24 mouse cellular contexts compared by ENCODE assay signal in genomic region chrX:130944531-130944930, GRCm38 (mm10).
DNase-seq lines count a peak whose midpoint lies in the region; ATAC-seq and TF ChIP-seq lines count a peak whose summit lies in the region.
"Had no signal": no experiment of that assay in that cellular context is flagged by ENCODE, and none has a peak within 500 bp of the region (broad histone marks: within the 10 kb centered on the region; RNA-seq: fewer than 3 reads in every experiment).

No protein-coding gene starts in this region.

- no peak overlapping the region for H3K27ac ChIP-seq in forebrain, embryonic 14.5 days (ENCODE audit: low read depth, low read length)
- no peak overlapping the region for H3K27ac ChIP-seq in forebrain, embryonic 10.5 days
- H3K27ac ChIP-seq in limb, embryonic 14.5 days (replicated peaks; ENCODE audit: low read depth, low read length): no peak overlapping the region
- no peak overlapping the region for H3K27ac ChIP-seq in limb, embryonic 10.5 days
- no peak overlapping the region for H3K27ac ChIP-seq in midbrain, embryonic 14.5 days (replicated peaks; ENCODE audit: low read depth, low read length)
- no peak overlapping the region for H3K27ac ChIP-seq in midbrain, embryonic 15.5 days
- H3K27ac ChIP-seq: embryonic facial prominence, embryonic 12.5 days; gastrocnemius, adult 2 months; hindbrain, embryonic 12.5 days; hindbrain, embryonic 15.5 days had no signal

- no peak for TF ChIP-seq POLR2A in limb, embryonic 14.5 days (IDR thresholded peaks at IDR 0.05; ENCODE audit: borderline replicate concordance, extremely low read depth, insufficient read depth, insufficient read length)

- no peak overlapping the region for H3K9ac ChIP-seq in forebrain, embryonic 14.5 days (ENCODE audit: low read length)
- no peak overlapping the region for H3K9ac ChIP-seq in limb, embryonic 14.5 days (ENCODE audit: low read depth, low read length, severe bottlenecking)
- H3K9ac ChIP-seq in midbrain, embryonic 14.5 days (replicated peaks; ENCODE audit: low read length): no peak overlapping the region
- no peak overlapping the region for H3K9ac ChIP-seq in midbrain, embryonic 15.5 days
- H3K9ac ChIP-seq: embryonic facial prominence, embryonic 12.5 days; hindbrain, embryonic 12.5 days; hindbrain, embryonic 15.5 days had no signal

- H3K36me3 ChIP-seq in forebrain, embryonic 14.5 days (ENCODE audit: control insufficient read depth, insufficient read depth, low read length): no peaks in the 10 kb centered on the region
- H3K36me3 ChIP-seq in forebrain, embryonic 10.5 days (replicated peaks): no peaks in the 10 kb centered on the region
- H3K36me3 ChIP-seq in limb, embryonic 14.5 days (ENCODE audit: control insufficient read depth, insufficient read depth, low read length): no peaks in the 10 kb centered on the region
- H3K36me3 ChIP-seq in limb, embryonic 10.5 days: no peaks in the 10 kb centered on the region
- H3K36me3 ChIP-seq in midbrain, embryonic 14.5 days (ENCODE audit: control insufficient read depth, insufficient read depth, low read length): no peaks in the 10 kb centered on the region
- H3K36me3 ChIP-seq in midbrain, embryonic 15.5 days (replicated peaks): no peaks in the 10 kb centered on the region
- H3K36me3 ChIP-seq: embryonic facial prominence, embryonic 12.5 days; hindbrain, embryonic 12.5 days; hindbrain, embryonic 15.5 days had no signal

- no peak overlapping the region for H3K4me3 ChIP-seq in forebrain, embryonic 14.5 days (ENCODE audit: low read depth, low read length)
- no peak overlapping the region for H3K4me3 ChIP-seq in forebrain, embryonic 10.5 days
- no peak overlapping the region for H3K4me3 ChIP-seq in limb, embryonic 14.5 days (replicated peaks; ENCODE audit: low read length)
- no peak overlapping the region for H3K4me3 ChIP-seq in limb, embryonic 10.5 days
- no peak overlapping the region for H3K4me3 ChIP-seq in midbrain, embryonic 14.5 days (replicated peaks; ENCODE audit: low read depth, low read length)
- no peak overlapping the region for H3K4me3 ChIP-seq in midbrain, embryonic 15.5 days
- H3K4me3 ChIP-seq: embryonic facial prominence, embryonic 12.5 days; erythroblast, embryonic 14.5 days; gastrocnemius, adult 2 months; hindbrain, embryonic 12.5 days; hindbrain, embryonic 15.5 days had no signal

- no peaks in the 10 kb centered on the region for H3K4me1 ChIP-seq in forebrain, embryonic 14.5 days (ENCODE audit: control insufficient read depth, insufficient read depth, low read length)
- H3K4me1 ChIP-seq in forebrain, embryonic 10.5 days: no peaks in the 10 kb centered on the region
- no peaks in the 10 kb centered on the region for H3K4me1 ChIP-seq in limb, embryonic 14.5 days (ENCODE audit: control insufficient read depth, insufficient read depth, low read length)
- no peaks in the 10 kb centered on the region for H3K4me1 ChIP-seq in limb, embryonic 10.5 days
- H3K4me1 ChIP-seq in midbrain, embryonic 14.5 days (ENCODE audit: control insufficient read depth, insufficient read depth, low read length): no peaks in the 10 kb centered on the region
- no peaks in the 10 kb centered on the region for H3K4me1 ChIP-seq in midbrain, embryonic 15.5 days
- H3K4me1 ChIP-seq: embryonic facial prominence, embryonic 12.5 days; hindbrain, embryonic 12.5 days; hindbrain, embryonic 15.5 days had no signal

- no peaks in the 10 kb centered on the region for H3K27me3 ChIP-seq in forebrain, embryonic 14.5 days (replicated peaks; ENCODE audit: control insufficient read depth, insufficient read depth, low read length)
- H3K27me3 ChIP-seq in forebrain, embryonic 10.5 days (ENCODE audit: poor library complexity, severe bottlenecking): no peaks in the 10 kb centered on the region
- no peaks in the 10 kb centered on the region for H3K27me3 ChIP-seq in limb, embryonic 14.5 days (ENCODE audit: control insufficient read depth, insufficient read depth, low read length)
- no peaks in the 10 kb centered on the region for H3K27me3 ChIP-seq in limb, embryonic 10.5 days (ENCODE audit: low read depth, poor library complexity, severe bottlenecking)
- no peaks in the 10 kb centered on the region for H3K27me3 ChIP-seq in midbrain, embryonic 14.5 days (ENCODE audit: control insufficient read depth, insufficient read depth, low read length)
- H3K27me3 ChIP-seq in midbrain, embryonic 15.5 days (replicated peaks): no peaks in the 10 kb centered on the region
- H3K27me3 ChIP-seq: embryonic facial prominence, embryonic 12.5 days; hindbrain, embryonic 12.5 days; hindbrain, embryonic 15.5 days had no signal

- no peaks in the 10 kb centered on the region for H3K9me3 ChIP-seq in forebrain, embryonic 14.5 days (replicated peaks; ENCODE audit: control insufficient read depth, low read length)
- H3K9me3 ChIP-seq in forebrain, embryonic 10.5 days: no peaks in the 10 kb centered on the region
- H3K9me3 ChIP-seq in limb, embryonic 14.5 days (ENCODE audit: control insufficient read depth, low read length): no peaks in the 10 kb centered on the region
- H3K9me3 ChIP-seq in limb, embryonic 10.5 days (replicated peaks): no peaks in the 10 kb centered on the region
- no peaks in the 10 kb centered on the region for H3K9me3 ChIP-seq in midbrain, embryonic 14.5 days (ENCODE audit: control insufficient read depth, low read length)
- H3K9me3 ChIP-seq in midbrain, embryonic 15.5 days: no peaks in the 10 kb centered on the region
- H3K9me3 ChIP-seq: embryonic facial prominence, embryonic 12.5 days; hindbrain, embryonic 12.5 days; hindbrain, embryonic 15.5 days had no signal

- ATAC-seq in forebrain, embryonic 14.5 days: peak; percentile 55
- ATAC-seq in limb, embryonic 14.5 days (ENCODE audit: low FRiP score, low read depth): no peak
- ATAC-seq in midbrain, embryonic 14.5 days (ENCODE audit: low FRiP score, low TSS enrichment): no peak
- ATAC-seq in midbrain, embryonic 15.5 days (replicated peaks): no peak
- ATAC-seq: Patski had no signal

- DNase-seq in embryo, embryonic 10.5 days (ENCODE audit: low spot score): peak; percentile 0
- DNase-seq in embryo, embryonic 10 days (ENCODE audit: low spot score): no peak
- DNase-seq in forebrain, embryonic 14.5 days (ENCODE audit: low spot score): peak; percentile 54
- no peak for DNase-seq in forebrain, embryonic 10.5 days (ENCODE audit: extremely low spot score, low spot score)
- DNase-seq in limb, embryonic 14.5 days (ENCODE audit: low spot score): peak; percentile 20
- DNase-seq in limb, embryonic 10.5 days (ENCODE audit: low spot score): no peak
- peak; percentile 7 for DNase-seq in midbrain, embryonic 14.5 days
- DNase-seq: adrenal gland, postnatal 10 days; adrenal gland, postnatal 36 days; cerebellum, adult 11 months; cerebellum, adult 2 months; cerebellum, adult 9-11 months; cerebellum, postnatal 25 days; gastrocnemius, adult 2 months; gastrocnemius, postnatal 14 days; heart, adult 11 months; kidney, adult 11 months had no signal

- 43% methylated on average over 1 of the region's 1 CpGs for WGBS in forebrain, embryonic 14.5 days
- 73% methylated on average over 1 of the region's 1 CpGs for WGBS in forebrain, embryonic 10.5 days
- 64% methylated on average over 1 of the region's 1 CpGs for WGBS in limb, embryonic 14.5 days
- WGBS in limb, embryonic 10.5 days: 81% methylated on average over 1 of the region's 1 CpGs
- WGBS in midbrain, embryonic 14.5 days: 60% methylated on average over 1 of the region's 1 CpGs
- WGBS in midbrain, embryonic 15.5 days: 63% methylated on average over 1 of the region's 1 CpGs

- no peak overlapping the region for H3K4me2 ChIP-seq in forebrain, embryonic 14.5 days (ENCODE audit: low read length)
- no peak overlapping the region for H3K4me2 ChIP-seq in limb, embryonic 14.5 days (replicated peaks; ENCODE audit: low read depth, low read length, severe bottlenecking)
- H3K4me2 ChIP-seq in midbrain, embryonic 14.5 days (ENCODE audit: low read length): no peak overlapping the region
- H3K4me2 ChIP-seq in midbrain, embryonic 15.5 days: no peak overlapping the region
- H3K4me2 ChIP-seq: embryonic facial prominence, embryonic 12.5 days; heart, embryonic 11.5 days; hindbrain, embryonic 12.5 days; hindbrain, embryonic 15.5 days had no signal

Comparison
In these comparisons a context has a peak if more than half of its experiments do, and no peak if none do; other contexts are left out.
1. DNase-seq: peak in embryo, embryonic 10.5 days (single experiment), forebrain, embryonic 14.5 days (single experiment), limb, embryonic 14.5 days (single experiment) and midbrain, embryonic 14.5 days (single experiment); none in embryo, embryonic 10 days (single experiment), forebrain, embryonic 10.5 days (single experiment) and limb, embryonic 10.5 days (single experiment).